Mouse (Mus musculus) stomach, embryonic 14.5 days (tissue): ENCODE results near the gene Zeb2. TPM values are rescaled to one million over a fixed set of nuclear protein-coding genes. Genes with fewer than 3 reads are reported as not detected.

Source experiments
- ATAC-seq: fragments of 200-750 bp; cut with Nextera tagmentation; 2 replicates; pipeline ENCODE4 v1.8.0; 2017; ENCODE audit warnings: low read depth, moderate TSS enrichment; ENCODE audit not compliant: insufficient number of reproducible peaks, insufficient read depth, low FRiP score
- H3K27ac ChIP-seq: fragments of 300-500 bp; sonication (generic); 2 replicates; pipeline ENCODE4 v1.5.1; 2014; ENCODE audit warnings: mild to moderate bottlenecking, low read length, moderate library complexity, mixed read lengths
- H3K27me3 ChIP-seq: fragments of 300-500 bp; sonication (generic); 2 replicates; pipeline ENCODE4 v1.6.1; 2014; ENCODE audit warnings: low read length, control low read depth, mixed read lengths; ENCODE audit not compliant: control insufficient read depth, insufficient read depth
- H3K36me3 ChIP-seq: fragments of 300-500 bp; sonication (generic); 2 replicates; pipeline ENCODE4 v1.6.1; 2014; ENCODE audit warnings: mild to moderate bottlenecking, control low read depth, low read length, moderate library complexity, mixed read lengths; ENCODE audit not compliant: control insufficient read depth, insufficient read depth
- H3K4me1 ChIP-seq: fragments of 300-500 bp; sonication (generic); 2 replicates; pipeline ENCODE4 v1.6.1; 2014; ENCODE audit warnings: low read length, control low read depth, mixed read lengths; ENCODE audit not compliant: control insufficient read depth, insufficient read depth
- H3K4me2 ChIP-seq: fragments of 300-500 bp; sonication (generic); replicated peaks from 2 replicates; pipeline ENCODE4 v1.6.1; 2014; ENCODE audit warnings: low read depth, low read length, control low read depth
- H3K4me3 ChIP-seq: fragments of 300-500 bp; sonication (generic); 2 replicates; pipeline ENCODE4 v1.5.1; 2014; ENCODE audit warnings: low read depth, low read length, control low read depth
- H3K9ac ChIP-seq: fragments of 300-500 bp; sonication (generic); replicated peaks from 2 replicates; pipeline ENCODE4 v1.6.1; 2014; ENCODE audit warnings: low read depth, mild to moderate bottlenecking, control low read depth, low read length, moderate library complexity, mixed read lengths
- H3K9me3 ChIP-seq: fragments of 300-500 bp; sonication (generic); 2 replicates; pipeline ENCODE4 v1.6.1; 2016; ENCODE audit warnings: low read depth, low read length, control low read depth; ENCODE audit not compliant: control insufficient read depth
- WGBS: fragments of 180-500 bp; shearing (Covaris S2); extraction: QIAGEN DNeasy Blood & Tissue Kit; methylation state at CpG from one replicate; pipeline ENCODE4 v1.1.7; 2014; 5-methylcytosine and 5-hydroxymethylcytosine counted together
- polyA plus RNA-seq: library from polyadenylated mRNA; unstranded; fragments of >200 nt; fragmentation: Nextera tagmentation; extraction: Ambion mirVana; gene quantifications from 2 replicates; pipeline ENCODE4 v1.2.1, GENCODE M21; 2014

Gene Zeb2
- polyA plus RNA-seq, 1 experiment from 2014 or later = 73.2 TPM

GRCm38 (mm10) chr2:45104511-45105055, 12.6 kb downstream of the Zeb2 start:
- WGBS = 36% methylated on average over 7 of the region's 7 CpGs
- Histone ChIP-seq H3K9me3 (no peaks in the 10 kb centered on the region), H3K4me3 (peak overlapping the region; percentile 21; the same call in 1 of the 2 replicates), H3K27ac (peak overlapping the region; percentile 61; the same call in 1 of the 2 replicates), H3K9ac (peak overlapping the region; percentile 25; the same call in 1 of the 2 replicates), H3K36me3 (no peaks in the 10 kb centered on the region; the same call in 1 of the 2 replicates), H3K27me3 (no peaks in the 10 kb centered on the region), H3K4me2 (peak overlapping the region; percentile 73), H3K4me1 (peaks cover 26% of the 10 kb centered on the region; the same call in 1 of the 2 replicates)
- ATAC-seq = no peak

- no peak for ATAC-seq
- peak overlapping the region; percentile 73 for H3K4me2 ChIP-seq
- no peaks in the 10 kb centered on the region for H3K27me3 ChIP-seq
- 48% methylated on average over 4 of the region's 4 CpGs for WGBS
- H3K9me3 ChIP-seq = no peaks in the 10 kb centered on the region
- peak overlapping the region; percentile 21; the same call in 1 of the 2 replicates for H3K4me3 ChIP-seq
- no peak overlapping the region for H3K27ac ChIP-seq
- no peak overlapping the region for H3K9ac ChIP-seq
- H3K36me3 ChIP-seq = no peaks in the 10 kb centered on the region; the same call in 1 of the 2 replicates
- peaks cover 26% of the 10 kb centered on the region; the same call in 1 of the 2 replicates for H3K4me1 ChIP-seq
Observed at GRCm38 (mm10) chr2:45104066-45104465, 13.1 kb downstream of the Zeb2 start.

- Histone ChIP-seq H3K9ac (no peak overlapping the region), H3K27ac (no peak overlapping the region; the same call in 1 of the 2 replicates), H3K4me1 (peaks cover 29% of the 10 kb centered on the region; the same call in 1 of the 2 replicates), H3K4me2 (peak overlapping the region; percentile 73), H3K4me3 (0 out of 2 replicates have a peak overlapping the region, but pooled peaks have one; percentile 21), H3K36me3 (no peaks in the 10 kb centered on the region; the same call in 1 of the 2 replicates), H3K9me3 (no peaks in the 10 kb centered on the region), H3K27me3 (no peaks in the 10 kb centered on the region)
- 31% methylated on average over 10 of the region's 10 CpGs for WGBS
- ATAC-seq = no peak
Observed at GRCm38 (mm10) chr2:45103021-45103983, 13.9 kb downstream of the Zeb2 start.

GRCm38 (mm10) chr2:45102191-45102638, 15.0 kb downstream of the Zeb2 start:
- H3K9ac ChIP-seq = no peak overlapping the region
- 35% methylated on average over 8 of the region's 8 CpGs for WGBS
- no peak overlapping the region for H3K27ac ChIP-seq
- H3K4me3 ChIP-seq = no peak overlapping the region
- no peaks in the 10 kb centered on the region; the same call in 1 of the 2 replicates for H3K36me3 ChIP-seq
- H3K9me3 ChIP-seq = no peaks in the 10 kb centered on the region
- peaks cover 30% of the 10 kb centered on the region for H3K4me1 ChIP-seq
- H3K27me3 ChIP-seq = no peaks in the 10 kb centered on the region
- no peak for ATAC-seq
- H3K4me2 ChIP-seq = peak overlapping the region; percentile 5; the same call in 1 of the 2 replicates

- ATAC-seq = 0 out of 2 replicates have a peak, but pooled peaks have one; percentile 14
- peak overlapping the region; percentile 5; the same call in 1 of the 2 replicates for H3K4me2 ChIP-seq
- H3K4me3 ChIP-seq = no peak overlapping the region
- H3K27me3 ChIP-seq = no peaks in the 10 kb centered on the region
- WGBS = 34% methylated on average over 2 of the region's 2 CpGs
- H3K9me3 ChIP-seq = no peaks in the 10 kb centered on the region
- no peak overlapping the region for H3K27ac ChIP-seq
- peaks cover 36% of the 10 kb centered on the region for H3K4me1 ChIP-seq
- H3K9ac ChIP-seq = no peak overlapping the region
- no peaks in the 10 kb centered on the region; the same call in 1 of the 2 replicates for H3K36me3 ChIP-seq
Observed at GRCm38 (mm10) chr2:45101586-45101985, 15.6 kb downstream of the Zeb2 start.

DNA sequence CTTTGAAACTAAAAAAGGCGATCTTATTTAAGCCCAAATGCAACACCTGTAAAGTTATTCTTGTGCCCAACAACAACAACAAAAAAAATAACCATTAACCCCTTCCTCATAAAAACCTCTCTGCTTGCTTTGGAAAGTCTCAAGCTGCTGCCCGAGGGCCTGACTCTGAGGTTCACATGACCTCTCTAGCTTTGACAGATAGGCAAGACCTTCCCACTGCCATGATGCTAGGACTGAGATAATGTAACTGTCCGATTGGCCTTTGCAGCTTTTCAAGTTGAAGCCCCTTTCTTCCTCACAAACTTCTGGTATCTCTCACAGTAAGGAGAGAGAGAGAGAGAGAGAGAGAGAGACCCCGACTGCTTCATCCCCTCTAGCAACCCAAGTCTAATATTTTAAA, 16.2 kb downstream of the Zeb2 start:
- Histone ChIP-seq H3K4me1 (peaks cover 40% of the 10 kb centered on the region), H3K4me2 (no peak overlapping the region), H3K9ac (no peak overlapping the region), H3K27ac (no peak overlapping the region), H3K27me3 (no peaks in the 10 kb centered on the region), H3K4me3 (no peak overlapping the region), H3K9me3 (no peaks in the 10 kb centered on the region), H3K36me3 (no peaks in the 10 kb centered on the region; the same call in 1 of the 2 replicates)
- WGBS = 49% methylated on average over 4 of the region's 4 CpGs
- no peak for ATAC-seq

DNA sequence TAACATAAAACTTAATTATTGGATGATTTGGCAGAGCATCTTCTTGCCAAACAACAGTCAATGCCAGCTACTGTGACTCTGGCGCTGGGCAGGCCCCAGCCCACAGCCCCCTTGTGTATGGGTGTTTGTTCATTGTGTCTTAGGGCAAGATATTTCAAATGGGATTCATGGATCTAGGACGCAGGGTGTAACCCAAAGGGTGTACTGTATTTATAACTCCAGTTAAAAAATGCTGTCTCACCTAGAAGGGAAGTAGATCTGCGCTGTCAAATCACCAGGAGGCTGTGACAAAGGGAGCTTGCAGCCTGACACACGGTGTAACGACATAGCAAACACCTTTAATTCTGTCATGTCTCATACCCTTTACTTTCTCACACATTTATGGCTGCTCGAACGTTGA, 16.6 kb downstream of the Zeb2 start:
- no peaks in the 10 kb centered on the region for H3K9me3 ChIP-seq
- no peak; the same call in 1 of the 2 replicates for ATAC-seq
- no peaks in the 10 kb centered on the region for H3K27me3 ChIP-seq
- no peaks in the 10 kb centered on the region; the same call in 1 of the 2 replicates for H3K36me3 ChIP-seq
- H3K4me1 ChIP-seq = peaks cover 39% of the 10 kb centered on the region
- H3K9ac ChIP-seq = no peak overlapping the region
- H3K27ac ChIP-seq = no peak overlapping the region
- H3K4me2 ChIP-seq = no peak overlapping the region
- no peak overlapping the region for H3K4me3 ChIP-seq
- 65% methylated on average over 7 of the region's 7 CpGs for WGBS

DNA sequence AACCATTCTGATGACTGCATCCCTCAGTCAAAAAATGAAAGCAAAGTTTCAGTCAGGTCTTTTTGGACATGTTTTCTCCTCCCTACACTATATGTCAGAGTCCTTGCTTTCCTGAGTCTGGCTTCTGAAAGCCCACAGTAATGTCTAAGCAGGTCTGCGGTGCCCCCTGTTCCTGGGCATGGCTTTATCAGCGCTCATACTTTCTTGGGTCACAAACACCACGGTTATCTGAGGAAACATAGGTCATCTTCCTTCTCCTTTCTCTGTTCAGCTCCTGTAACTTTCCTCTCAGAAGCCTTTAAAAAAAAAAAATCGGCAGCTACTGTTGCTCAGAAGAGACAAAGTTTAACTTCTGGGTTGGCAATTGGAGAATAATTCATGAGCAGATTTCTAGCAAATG, 17.2 kb downstream of the Zeb2 start:
- Histone ChIP-seq H3K9ac (no peak overlapping the region), H3K36me3 (no peaks in the 10 kb centered on the region; the same call in 1 of the 2 replicates), H3K4me3 (no peak overlapping the region), H3K9me3 (no peaks in the 10 kb centered on the region), H3K4me1 (peaks cover 36% of the 10 kb centered on the region), H3K4me2 (no peak overlapping the region), H3K27ac (no peak overlapping the region), H3K27me3 (no peaks in the 10 kb centered on the region)
- WGBS = 73% methylated on average over 4 of the region's 4 CpGs
- ATAC-seq = no peak
